Mouse (Mus musculus): ENCODE results near the gene Tas2r130.
"Not testable (repeated sequence)": the region's sequence is repeated elsewhere in the genome, so short reads cannot be mapped to it uniquely, and the experiment has no call there.

Gene Tas2r130

GRCm38 (mm10) chr6:131630812-131631211 is at the start of gene Tas2r130:
Gene Tas2r130 (minus strand): TSS chr6:131630912.
- no peak for DNase-seq

- DNase-seq: no peak
Measured at GRCm38 (mm10) chr6:131678786-131679185, 48.1 kb upstream of the Tas2r130 start, which contains the start of gene Tas2r106. Gene Tas2r106 (minus strand): TSS chr6:131678886.

- no peak for DNase-seq
Measured at GRCm38 (mm10) chr6:131660049-131660448, 29.3 kb upstream of the Tas2r130 start, which contains the start of gene Tas2r107. Gene Tas2r107 (minus strand): TSS chr6:131660149.

DNA sequence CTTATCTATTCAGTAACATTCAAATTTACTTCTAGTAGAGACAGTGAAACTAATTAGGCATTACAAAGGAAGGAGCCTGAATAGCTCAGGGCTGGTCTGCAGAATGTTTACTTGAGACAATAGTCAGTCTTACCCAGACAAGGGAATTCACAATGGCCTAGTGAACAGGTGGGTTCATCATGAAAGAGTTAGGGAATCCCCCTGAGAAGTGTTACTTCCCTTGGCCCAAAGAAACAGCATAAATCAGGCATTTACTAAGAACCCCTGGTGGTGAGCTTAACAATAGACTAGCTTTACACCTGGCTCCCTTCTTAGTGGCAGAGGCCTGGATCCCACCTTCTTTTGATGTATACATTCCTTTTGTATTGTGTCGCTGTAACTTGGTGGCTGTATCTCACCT is 20.8 kb downstream of the Tas2r130 start:
- not testable (repeated sequence) for DNase-seq

GRCm38 (mm10) chr6:131604821-131605220 is 25.9 kb downstream of the Tas2r130 start:
- no peak for DNase-seq
